Mouse (Mus musculus): ENCODE measurements around the gene Rfx8.

DNA sequence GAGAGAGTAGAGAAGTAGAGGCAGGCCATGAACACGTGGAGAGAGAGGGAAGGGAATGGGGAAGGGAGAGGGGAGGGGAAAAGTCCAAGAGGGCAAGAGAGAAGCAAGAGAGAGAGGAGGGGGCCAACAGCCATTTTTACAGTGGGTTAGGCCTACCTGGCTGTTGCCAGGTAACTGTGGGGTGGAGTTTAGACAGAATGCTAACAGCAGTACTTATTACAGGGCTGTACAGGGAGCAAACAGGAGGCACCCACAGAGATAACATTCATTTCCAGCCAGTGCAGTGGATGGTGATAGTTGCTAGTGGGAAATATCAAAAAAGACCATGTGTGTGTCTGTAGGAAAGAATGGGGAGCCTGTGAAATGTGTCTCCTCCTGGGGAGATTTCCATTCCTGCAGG lies 97.1 kb downstream of the Rfx8 start:
- TF ChIP-seq CTCF (conservative IDR thresholded peaks at IDR 0.05 in 1 of 2, IDR thresholded peaks at IDR 0.05 in 1 of 2; ENCODE audit: low read depth in 2 of 2, low read length in 2 of 2) (no peak), ZC3H11A (IDR thresholded peaks at IDR 0.05; ENCODE audit: low read depth, low read length) (no peak), POLR2AphosphoS2 (IDR thresholded peaks at IDR 0.05; ENCODE audit: low read depth, low read length) (no peak), TCF12 (IDR thresholded peaks at IDR 0.05; ENCODE audit: low read depth, low read length) (no peak), HCFC1 (IDR thresholded peaks at IDR 0.05; ENCODE audit: low read depth, low read length) (no peak), KAT2A (IDR thresholded peaks at IDR 0.05; ENCODE audit: insufficient replicate concordance, low read length) (no peak), EP300 (IDR thresholded peaks at IDR 0.05; ENCODE audit: low read length) (no peak), ZNF384 (IDR thresholded peaks at IDR 0.05; ENCODE audit: low read depth, low read length) (no peak), MAX (IDR thresholded peaks at IDR 0.05; ENCODE audit: low read length) (no peak), MAFK (IDR thresholded peaks at IDR 0.05; ENCODE audit: insufficient replicate concordance, low read length) (no peak), POLR2A (IDR thresholded peaks at IDR 0.05; ENCODE audit: low read depth, low read length) (no peak), ELF1 (IDR thresholded peaks at IDR 0.05; ENCODE audit: low read depth, low read length) (no peak)
